Mouse (Mus musculus): ENCODE data around the gene Fgf5.

Fgf5 gene

GRCm38 (mm10) chr5:98253838-98254821 lies at the start of gene Fgf5:
Fgf5 (plus strand) TSS chr5:98254184.
- no peak for DNase-seq (ENCODE audit: low read depth, low spot score)

- no peak for DNase-seq (ENCODE audit: low read depth, low spot score)
Measured at GRCm38 (mm10) chr5:98212501-98212900, 41.5 kb upstream of the Fgf5 start.

- DNase-seq (ENCODE audit: low read depth, low spot score) = no peak
Measured at GRCm38 (mm10) chr5:98221956-98222355, 32.0 kb upstream of the Fgf5 start.

GRCm38 (mm10) chr5:98226710-98227109 lies 27.3 kb upstream of the Fgf5 start:
- no peak for DNase-seq (ENCODE audit: low read depth, low spot score)

GRCm38 (mm10) chr5:98229456-98229855 lies 24.5 kb upstream of the Fgf5 start:
- no peak for DNase-seq (ENCODE audit: low read depth, low spot score)

- no peak for DNase-seq (ENCODE audit: low read depth, low spot score)
Measured at GRCm38 (mm10) chr5:98238466-98238865, 15.5 kb upstream of the Fgf5 start.

GRCm38 (mm10) chr5:98241322-98241829 lies 12.6 kb upstream of the Fgf5 start:
- DNase-seq (ENCODE audit: low read depth, low spot score) = no peak

GRCm38 (mm10) chr5:98245303-98245702 lies 8.7 kb upstream of the Fgf5 start:
- no peak for DNase-seq (ENCODE audit: low read depth, low spot score)

- no peak for DNase-seq (ENCODE audit: low read depth, low spot score)
Measured at GRCm38 (mm10) chr5:98245976-98246375, 8.0 kb upstream of the Fgf5 start.

GRCm38 (mm10) chr5:98246826-98247225 lies 7.2 kb upstream of the Fgf5 start:
- no peak for DNase-seq (ENCODE audit: low read depth, low spot score)

- DNase-seq (ENCODE audit: low read depth, low spot score) = no peak
Measured at GRCm38 (mm10) chr5:98247516-98247915, 6.5 kb upstream of the Fgf5 start.

- no peak for DNase-seq (ENCODE audit: low read depth, low spot score)
Measured at GRCm38 (mm10) chr5:98253147-98253546, 837 bp upstream of the Fgf5 start.

GRCm38 (mm10) chr5:98255176-98255575 lies 1.2 kb downstream of the Fgf5 start:
- DNase-seq (ENCODE audit: low read depth, low spot score) = no peak

GRCm38 (mm10) chr5:98255760-98256490 lies 1.9 kb downstream of the Fgf5 start:
- DNase-seq (ENCODE audit: low read depth, low spot score) = no peak

- no peak for DNase-seq (ENCODE audit: low read depth, low spot score)
Measured at GRCm38 (mm10) chr5:98275318-98275818, 21.4 kb downstream of the Fgf5 start.

- DNase-seq (ENCODE audit: low read depth, low spot score) = no peak
Measured at GRCm38 (mm10) chr5:98281993-98282392, 28.0 kb downstream of the Fgf5 start.

GRCm38 (mm10) chr5:98283696-98284478 lies 29.9 kb downstream of the Fgf5 start:
- no peak for DNase-seq (ENCODE audit: low read depth, low spot score)

- DNase-seq (ENCODE audit: low read depth, low spot score) = no peak
Measured at GRCm38 (mm10) chr5:98290642-98291041, 36.7 kb downstream of the Fgf5 start.

GRCm38 (mm10) chr5:98292388-98293048 lies 38.5 kb downstream of the Fgf5 start:
- no peak for DNase-seq (ENCODE audit: low read depth, low spot score)

- DNase-seq (ENCODE audit: low read depth, low spot score) = no peak
Measured at GRCm38 (mm10) chr5:98293049-98293715, 39.2 kb downstream of the Fgf5 start.

Data from A20 (cell line).